Mouse (Mus musculus) MEL (cell line): ENCODE measurements around the gene Pcbp4. TPM values are rescaled to one million over a fixed set of nuclear protein-coding genes. Genes with fewer than 3 reads are reported as not detected.

Experiments used
- DNase-seq: peaks from one replicate; pipeline ENCODE4 v3.0.0; 2011; ENCODE audit warnings: low read depth, low spot score
- H3K27ac ChIP-seq: 2 replicates; pipeline ENCODE4 v1.5.1; 2012; ENCODE audit warnings: low read depth, mild to moderate bottlenecking, control low read depth, low read length, moderate library complexity; ENCODE audit not compliant: control insufficient read depth
- H3K27me3 ChIP-seq, 2 experiments: fragments of 150-350 bp in 1 of 2; sonication (generic) in 1 of 2; 2 replicates each; pipeline ENCODE4 v1.6.1; 2012; ENCODE audit warnings: low read length in 2 of 2, mild to moderate bottlenecking in 2 of 2, improper control_type of control experiment in 1 of 2, moderate library complexity in 1 of 2; ENCODE audit not compliant: insufficient read depth in 2 of 2, control insufficient read depth in 1 of 2
- H3K36me3 ChIP-seq, 2 experiments: 2 replicates each; pipeline ENCODE4 v1.6.1; 2012 to 2014; ENCODE audit warnings: low read length in 2 of 2, improper control_type of control experiment in 1 of 2, inconsistent platforms in 1 of 2, mild to moderate bottlenecking in 1 of 2; ENCODE audit not compliant: insufficient read depth in 2 of 2, control insufficient read depth in 1 of 2
- H3K4me1 ChIP-seq, 2 experiments: fragments of 150-350 bp in 1 of 2; sonication (generic) in 1 of 2; 2 replicates each; pipeline ENCODE4 v1.6.1; 2012; ENCODE audit warnings: low read length in 2 of 2, improper control_type of control experiment in 1 of 2, mild to moderate bottlenecking in 1 of 2; ENCODE audit not compliant: insufficient read depth in 2 of 2, control insufficient read depth in 1 of 2
- H3K4me3 ChIP-seq, 2 experiments: fragments of 150-350 bp in 1 of 2; sonication (generic) in 1 of 2; 2 replicates each; pipeline ENCODE4 v1.5.1; 2012; ENCODE audit warnings: low read depth in 2 of 2, low read length in 2 of 2, mild to moderate bottlenecking in 2 of 2, moderate library complexity in 2 of 2, control low read depth in 1 of 2, improper control_type of control experiment in 1 of 2; ENCODE audit not compliant: control insufficient read depth in 1 of 2, insufficient read depth in 1 of 2
- H3K79me2 ChIP-seq: 2 replicates; pipeline ENCODE4 v1.6.1; 2012; ENCODE audit warnings: mild to moderate bottlenecking, low read length, moderate library complexity; ENCODE audit not compliant: control insufficient read depth, poor library complexity, insufficient read depth
- H3K9ac ChIP-seq: 2 replicates; pipeline ENCODE4 v1.6.1; 2012; ENCODE audit warnings: low read depth, mild to moderate bottlenecking, control low read depth, low read length, moderate library complexity; ENCODE audit not compliant: control insufficient read depth, poor library complexity, severe bottlenecking
- H3K9me3 ChIP-seq: fragments of 150-350 bp; sonication (generic); replicated peaks from 2 replicates; pipeline ENCODE4 v1.6.1; 2012; ENCODE audit warnings: mild to moderate bottlenecking, low read length, improper control_type of control experiment, moderate library complexity; ENCODE audit not compliant: insufficient read depth
- BHLHE40 ChIP-seq: IDR thresholded peaks from 2 replicates; pipeline ENCODE4 v1.6.1; 2012; ENCODE audit warnings: low read depth, mild to moderate bottlenecking, inconsistent platforms, low read length, improper control_type of control experiment, borderline replicate concordance
- CHD2 ChIP-seq: IDR thresholded peaks from 2 replicates; pipeline ENCODE4 v1.6.1; 2011; ENCODE audit warnings: low read length, improper control_type of control experiment
- ELF1 ChIP-seq: IDR thresholded peaks from 2 replicates; pipeline ENCODE4 v1.6.1; 2014; ENCODE audit warnings: low read depth, mild to moderate bottlenecking, inconsistent platforms, low read length, improper control_type of control experiment, moderate library complexity
- EP300 ChIP-seq, 2 experiments: IDR thresholded peaks; 2 replicates each; pipeline ENCODE4 v1.6.1; 2011; ENCODE audit warnings: improper control_type of control experiment in 2 of 2, low read length in 2 of 2, low read depth in 1 of 2, mild to moderate bottlenecking in 1 of 2
- ETS1 ChIP-seq: IDR thresholded peaks from 2 replicates; pipeline ENCODE4 v1.6.1; 2012; ENCODE audit warnings: low read depth, mild to moderate bottlenecking, inconsistent platforms, low read length, improper control_type of control experiment, moderate library complexity
- HCFC1 ChIP-seq: IDR thresholded peaks from 2 replicates; pipeline ENCODE4 v1.6.1; 2012; ENCODE audit warnings: low read depth, mild to moderate bottlenecking, inconsistent platforms, low read length, improper control_type of control experiment, moderate library complexity
- KAT2A ChIP-seq: conservative IDR thresholded peaks from 2 replicates; pipeline ENCODE4 v1.6.1; 2012; ENCODE audit warnings: low read depth, low read length, improper control_type of control experiment, inconsistent platforms
- MAX ChIP-seq: IDR thresholded peaks from 2 replicates; pipeline ENCODE4 v1.6.1; 2011; ENCODE audit warnings: low read length, improper control_type of control experiment
- MAZ ChIP-seq: IDR thresholded peaks from 2 replicates; pipeline ENCODE4 v1.6.1; 2012; ENCODE audit warnings: low read depth, mild to moderate bottlenecking, inconsistent platforms, low read length, improper control_type of control experiment
- MEF2A ChIP-seq: IDR thresholded peaks from 2 replicates; pipeline ENCODE4 v1.6.1; 2014; ENCODE audit warnings: low read depth, mild to moderate bottlenecking, inconsistent platforms, low read length, improper control_type of control experiment; ENCODE audit not compliant: poor library complexity, insufficient replicate concordance, severe bottlenecking; ENCODE audit errors: extremely low read depth
- MYB ChIP-seq: IDR thresholded peaks from 2 replicates; pipeline ENCODE4 v1.6.1; 2011; ENCODE audit warnings: mild to moderate bottlenecking, low read depth, low read length, improper control_type of control experiment
- NELFE ChIP-seq: IDR thresholded peaks from 2 replicates; pipeline ENCODE4 v1.6.1; 2011; ENCODE audit warnings: low read depth, low read length, improper control_type of control experiment
- NRF1 ChIP-seq: IDR thresholded peaks from 2 replicates; pipeline ENCODE4 v1.6.1; 2014; ENCODE audit warnings: low read depth, mild to moderate bottlenecking, inconsistent platforms, low read length, improper control_type of control experiment, moderate library complexity; ENCODE audit not compliant: poor library complexity, insufficient read depth, severe bottlenecking
- POLR2A ChIP-seq, 2 experiments: IDR thresholded peaks; 2 replicates each; pipeline ENCODE4 v1.6.1; 2011 to 2012; ENCODE audit warnings: low read length in 2 of 2, mild to moderate bottlenecking in 2 of 2, control low read depth in 1 of 2, improper control_type of control experiment in 1 of 2, low read depth in 1 of 2, moderate library complexity in 1 of 2; ENCODE audit not compliant: control insufficient read depth in 1 of 2, insufficient read depth in 1 of 2, poor library complexity in 1 of 2
- POLR2AphosphoS5 ChIP-seq: IDR thresholded peaks from 2 replicates; pipeline ENCODE4 v1.6.1; 2012; ENCODE audit warnings: low read depth, borderline replicate concordance, mild to moderate bottlenecking, inconsistent platforms, low read length, moderate library complexity, mixed read lengths
- RCOR1 ChIP-seq: IDR thresholded peaks from 2 replicates; pipeline ENCODE4 v1.6.1; 2012; ENCODE audit warnings: low read depth, mild to moderate bottlenecking, inconsistent platforms, low read length, improper control_type of control experiment
- SMC3 ChIP-seq: IDR thresholded peaks from 2 replicates; pipeline ENCODE4 v1.6.1; 2011; ENCODE audit warnings: low read depth, low read length, improper control_type of control experiment
- TBP ChIP-seq: IDR thresholded peaks from 2 replicates; pipeline ENCODE4 v1.8.0; 2011; ENCODE audit warnings: low read depth, low read length, improper control_type of control experiment
- TCF12 ChIP-seq: IDR thresholded peaks from 2 replicates; pipeline ENCODE4 v1.6.1; 2014; ENCODE audit warnings: low read depth, mild to moderate bottlenecking, inconsistent platforms, low read length, improper control_type of control experiment, moderate library complexity
- USF1 ChIP-seq: IDR thresholded peaks from 2 replicates; pipeline ENCODE4 v1.6.1; 2014; ENCODE audit warnings: low read depth, mild to moderate bottlenecking, inconsistent platforms, low read length, improper control_type of control experiment, moderate library complexity
- USF2 ChIP-seq, 2 experiments: IDR thresholded peaks; 2 replicates each; pipeline ENCODE4 v1.6.1; 2011 to 2012; ENCODE audit warnings: improper control_type of control experiment in 2 of 2, low read length in 2 of 2, borderline replicate concordance in 1 of 2, inconsistent platforms in 1 of 2, low read depth in 1 of 2, mild to moderate bottlenecking in 1 of 2; ENCODE audit not compliant: insufficient read depth in 1 of 2
- ZNF384 ChIP-seq: IDR thresholded peaks from 2 replicates; pipeline ENCODE4 v1.6.1; 2012; ENCODE audit warnings: low read depth, mild to moderate bottlenecking, inconsistent platforms, low read length, improper control_type of control experiment
- polyA plus RNA-seq, 2 experiments: library from polyadenylated mRNA; stranded (reverse) in 1 of 2; unstranded in 1 of 2; fragments of >175 nt in 1 of 2; fragments of >200 nt in 1 of 2; gene quantifications; 2 replicates each; pipeline versions ENCODE4 v1.2.1 to v1.2.4; 2012; ENCODE audit warnings: low replicate concordance in 2 of 2, low read depth in 1 of 2; ENCODE audit not compliant: insufficient read length in 2 of 2, insufficient read depth in 1 of 2, missing spikeins in 1 of 2
- total RNA-seq: library from RNA; depleted of rRNA; stranded (reverse); fragments of 300-350 nt; gene quantifications from 2 replicates; pipeline ENCODE4 v1.2.3, GENCODE M21; 2012

Pcbp4 gene
- total and polyA plus RNA-seq, 3 experiments, result 7.7 to 36.6 TPM; not detected in 1

DNA sequence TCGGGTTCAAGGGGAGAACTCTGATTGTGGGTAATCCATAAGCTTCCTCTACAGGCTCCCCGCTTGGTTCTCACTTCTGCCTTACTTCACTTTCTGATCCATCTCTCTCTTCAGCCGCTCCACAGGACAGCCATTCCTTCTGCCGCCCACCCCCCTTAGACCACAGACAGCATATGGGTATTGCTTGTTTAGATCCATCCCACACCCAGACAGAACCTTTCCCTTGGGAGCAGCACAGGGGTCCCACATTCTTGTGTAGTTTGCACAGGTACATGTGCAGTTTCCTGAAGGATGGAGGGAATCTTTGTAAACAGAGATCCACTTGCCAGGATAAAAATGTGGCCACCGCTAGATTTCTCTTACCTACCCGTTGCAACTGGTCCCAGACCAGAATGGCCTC lies 740 bp upstream of the Pcbp4 start:
- no peaks in the 10 kb centered on the region for H3K9me3 ChIP-seq
- DNase-seq, result no peak
- H3K27me3 ChIP-seq, result no peaks in the 10 kb centered on the region
- TF ChIP-seq EP300 (IDR thresholded peaks at IDR 0.05; ENCODE audit: low read depth in 1 of 2, low read length in 2 of 2), result no peak
- TF ChIP-seq ELF1, result no peak
- no peak for TF ChIP-seq POLR2A (IDR thresholded peaks at IDR 0.05; ENCODE audit: control insufficient read depth in 1 of 2, insufficient read depth in 1 of 2, low read depth in 1 of 2, low read length in 2 of 2, poor library complexity in 1 of 2)
- no peak for TF ChIP-seq KAT2A
- 0 out of 2 replicates have a peak, but pooled peaks have one; percentile 34 for TF ChIP-seq RCOR1
- TF ChIP-seq SMC3, result no peak
- TF ChIP-seq MAX, result no peak
- no peak for TF ChIP-seq MEF2A
- no peak for TF ChIP-seq ZNF384
- TF ChIP-seq, all 39 proteins: peak for 1
- H3K4me1 ChIP-seq, result peaks cover 0 to 6% of the 10 kb centered on the region in 2 experiments; a peak in 2 of 4 replicates
- no peak overlapping the region for H3K9ac ChIP-seq
- H3K36me3 ChIP-seq, result peaks cover 0 to 2% of the 10 kb centered on the region in 2 experiments; a peak in 2 of 4 replicates
- H3K79me2 ChIP-seq, result peaks cover 3% of the 10 kb centered on the region; the same call in 1 of the 2 replicates
- no peak overlapping the region for H3K27ac ChIP-seq
- no peak overlapping the region for H3K4me3 ChIP-seq

GRCm38 (mm10) chr9:106452821-106453220 lies 270 bp upstream of the Pcbp4 start:
- H3K27me3 ChIP-seq, result no peaks in the 10 kb centered on the region
- H3K9ac ChIP-seq, result peak overlapping the region; percentile 65
- peaks cover 0 to 4% of the 10 kb centered on the region in 2 experiments; a peak in 2 of 4 replicates for H3K4me1 ChIP-seq
- no peak overlapping the region for H3K27ac ChIP-seq
- peak overlapping the region; percentile 66 to 95 for H3K4me3 ChIP-seq
- DNase-seq, result no peak
- TF ChIP-seq BHLHE40 (no peak), CHD2 (peak; percentile 9; the same call in 1 of the 2 replicates)
- H3K9me3 ChIP-seq, result no peaks in the 10 kb centered on the region
- peaks cover 3% of the 10 kb centered on the region; the same call in 1 of the 2 replicates for H3K79me2 ChIP-seq
- H3K36me3 ChIP-seq, result peaks cover 0 to 2% of the 10 kb centered on the region in 2 experiments; a peak in 2 of 4 replicates

GRCm38 (mm10) chr9:106454071-106454761 lies 1.1 kb downstream of the Pcbp4 start:
- H3K27me3 ChIP-seq, result no peaks in the 10 kb centered on the region
- DNase-seq, result peak; percentile 50

More at GRCm38 (mm10) chr9:106454071-106454761, 1.1 kb downstream of the Pcbp4 start:
- Histone ChIP-seq H3K79me2 (no peaks in the 10 kb centered on the region; the same call in 1 of the 2 replicates), H3K36me3 (peaks cover 0 to 2% of the 10 kb centered on the region in 2 experiments; a peak in 2 of 4 replicates), H3K9me3 (no peaks in the 10 kb centered on the region), H3K4me3 (peak overlapping the region; percentile 49 to 89), H3K4me1 (peaks cover 0 to 3% of the 10 kb centered on the region in 2 experiments; a peak in 2 of 4 replicates), H3K9ac (peak overlapping the region; percentile 75), H3K27ac (no peak overlapping the region)
- TF ChIP-seq MAZ (no peak), KAT2A (no peak), SMC3 (no peak), POLR2AphosphoS5 (no peak), USF2 (IDR thresholded peaks at IDR 0.05; ENCODE audit: borderline replicate concordance in 1 of 2, insufficient read depth in 1 of 2, low read depth in 1 of 2, low read length in 2 of 2) (no peak), MEF2A (no peak), MYB (no peak), TBP (no peak), RCOR1 (no peak), NELFE (no peak), TCF12 (no peak), USF1 (no peak), EP300 (IDR thresholded peaks at IDR 0.05; ENCODE audit: low read depth in 1 of 2, low read length in 2 of 2) (no peak), HCFC1 (no peak), NRF1 (no peak), BHLHE40 (no peak), ETS1 (no peak)
